Mouse (Mus musculus) cerebellum, adult 9-10 months (tissue): ENCODE data around the gene Exoc6b.

Experiments
- DNase-seq: peaks from one replicate; pipeline ENCODE4 v3.0.0; 2022

Exoc6b gene

GRCm38 (mm10) chr6:85069023-85069985, at the start of gene Exoc6b:
Exoc6b (minus strand) TSS chr6:85069513.
- peak; percentile 87 for DNase-seq

- peak; percentile 68 for DNase-seq
These were observed 48.5 kb upstream of the Exoc6b start for GRCm38 (mm10) chr6:85117545-85118511.

- no peak for DNase-seq
These were observed 35.8 kb upstream of the Exoc6b start for GRCm38 (mm10) chr6:85105033-85105615.

GRCm38 (mm10) chr6:85103321-85103720, 34.0 kb upstream of the Exoc6b start:
- DNase-seq, result no peak

- no peak for DNase-seq
These were observed 27.1 kb upstream of the Exoc6b start for GRCm38 (mm10) chr6:85096441-85096840.

- no peak for DNase-seq
These were observed 18.1 kb upstream of the Exoc6b start for GRCm38 (mm10) chr6:85087425-85087824.

GRCm38 (mm10) chr6:85086645-85087044, 17.3 kb upstream of the Exoc6b start:
- no peak for DNase-seq

- peak; percentile 60 for DNase-seq
These were observed 6.9 kb upstream of the Exoc6b start for GRCm38 (mm10) chr6:85076179-85076720.

- DNase-seq, result no peak
These were observed 5.7 kb upstream of the Exoc6b start for GRCm38 (mm10) chr6:85074996-85075395.

- peak; percentile 33 for DNase-seq
These were observed 841 bp downstream of the Exoc6b start for GRCm38 (mm10) chr6:85068322-85069022.

- no peak for DNase-seq
These were observed 11.7 kb downstream of the Exoc6b start for GRCm38 (mm10) chr6:85057641-85058040.

- no peak for DNase-seq
These were observed 18.2 kb downstream of the Exoc6b start for GRCm38 (mm10) chr6:85051109-85051508.

- no peak for DNase-seq
These were observed 22.8 kb downstream of the Exoc6b start for GRCm38 (mm10) chr6:85046531-85046930.

GRCm38 (mm10) chr6:85044621-85045152, 24.6 kb downstream of the Exoc6b start:
- DNase-seq, result no peak

- peak; percentile 75 for DNase-seq
These were observed 31.6 kb downstream of the Exoc6b start for GRCm38 (mm10) chr6:85037677-85038076.

GRCm38 (mm10) chr6:85029671-85030070, 39.6 kb downstream of the Exoc6b start:
- no peak for DNase-seq

- DNase-seq, result no peak
These were observed 44.9 kb downstream of the Exoc6b start for GRCm38 (mm10) chr6:85024403-85024802.

GRCm38 (mm10) chr6:85017011-85017410, 52.3 kb downstream of the Exoc6b start:
- DNase-seq, result peak; percentile 43

- no peak for DNase-seq
These were observed 55.4 kb downstream of the Exoc6b start for GRCm38 (mm10) chr6:85013906-85014305.

GRCm38 (mm10) chr6:85010397-85010796, 58.9 kb downstream of the Exoc6b start:
- no peak for DNase-seq

- no peak for DNase-seq
These were observed 73.9 kb downstream of the Exoc6b start for GRCm38 (mm10) chr6:84995418-84995817.

GRCm38 (mm10) chr6:84976563-84976971, 92.7 kb downstream of the Exoc6b start:
- no peak for DNase-seq
